Mouse (Mus musculus) cortical plate, adult 2 months (tissue): ENCODE results near the gene Ralgps2. TPM values are rescaled to one million over a fixed set of nuclear protein-coding genes. Genes with fewer than 3 reads are reported as not detected.

Source experiments
- H3K27ac ChIP-seq: fragments of 200-500 bp; 2 replicates; pipeline ENCODE4 v1.5.1; 2012; ENCODE audit warnings: low read length, control low read depth, inconsistent platforms; ENCODE audit not compliant: insufficient read depth
- H3K4me1 ChIP-seq: fragments of 200-500 bp; 2 replicates; pipeline ENCODE4 v1.6.1; 2011; ENCODE audit warnings: low read length; ENCODE audit not compliant: control insufficient read depth, insufficient read depth
- H3K4me3 ChIP-seq: fragments of 200-500 bp; 2 replicates; pipeline ENCODE4 v1.5.1; 2011; ENCODE audit warnings: mild to moderate bottlenecking, low read length, control low read depth; ENCODE audit not compliant: insufficient read depth
- CTCF ChIP-seq: fragments of 200-500 bp; IDR thresholded peaks from 2 replicates; pipeline ENCODE4 v1.5.1; 2011; ENCODE audit warnings: mild to moderate bottlenecking, control low read depth, low read length; ENCODE audit not compliant: insufficient read depth; ENCODE audit errors: extremely low read depth
- POLR2A ChIP-seq: fragments of 200-500 bp; IDR thresholded peaks from 2 replicates; pipeline ENCODE4 v1.6.1; 2011; ENCODE audit warnings: mild to moderate bottlenecking, low read length, control low read depth; ENCODE audit not compliant: insufficient read depth; ENCODE audit errors: extremely low read depth
- polyA plus RNA-seq: library from polyadenylated mRNA; depleted of rRNA; stranded (reverse); fragments of >200 nt; gene quantifications from 2 replicates; pipeline ENCODE4 v1.2.3, GENCODE M21; 2012

Ralgps2 gene
- polyA plus RNA-seq, 1 experiment = 17.9 TPM

DNA sequence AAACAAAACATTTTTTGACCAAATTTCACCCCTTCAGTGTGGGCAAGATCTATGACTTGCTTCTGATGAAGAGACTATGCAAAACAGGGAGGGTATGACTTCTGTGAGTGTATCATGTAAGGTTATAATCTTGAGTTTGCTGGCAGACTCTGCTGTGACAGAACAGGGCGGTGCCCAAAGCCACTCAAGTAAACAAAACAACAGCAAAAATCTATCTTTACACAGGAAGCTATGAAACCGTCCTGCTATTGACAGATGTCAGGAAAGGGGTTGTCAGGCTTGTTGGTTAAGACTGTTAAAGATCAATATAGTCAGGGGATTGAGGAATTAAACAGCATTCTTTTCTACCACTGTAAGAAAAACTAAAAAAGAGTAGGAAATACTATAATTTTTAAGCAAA is 33.8 kb downstream of the Ralgps2 start:
- TF ChIP-seq POLR2A (no peak), CTCF (no peak)
- Histone ChIP-seq H3K4me3 (no peak overlapping the region), H3K27ac (no peak overlapping the region), H3K4me1 (no peaks in the 10 kb centered on the region)

DNA sequence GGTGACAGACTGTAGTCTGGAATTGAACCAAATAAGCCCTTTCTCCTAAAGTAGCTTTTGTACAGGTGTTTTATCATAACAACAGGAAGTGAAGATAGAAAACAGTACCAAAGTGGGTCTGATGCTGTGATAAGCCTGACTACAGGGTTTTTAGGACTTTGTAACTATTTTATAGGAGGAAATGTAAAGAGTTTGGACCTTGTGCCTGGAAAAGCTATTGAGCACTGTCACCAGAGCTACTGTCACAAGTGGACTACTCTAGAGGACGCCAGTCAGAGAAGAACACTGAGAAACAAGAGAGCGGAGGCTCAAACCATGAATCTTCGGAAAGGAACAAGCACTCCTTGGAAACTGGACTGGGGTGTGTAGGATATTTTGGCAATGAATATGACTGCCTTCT is 35.5 kb downstream of the Ralgps2 start:
- TF ChIP-seq POLR2A = no peak
- TF ChIP-seq CTCF = no peak
- Histone ChIP-seq H3K27ac (no peak overlapping the region), H3K4me3 (no peak overlapping the region), H3K4me1 (no peaks in the 10 kb centered on the region)

DNA sequence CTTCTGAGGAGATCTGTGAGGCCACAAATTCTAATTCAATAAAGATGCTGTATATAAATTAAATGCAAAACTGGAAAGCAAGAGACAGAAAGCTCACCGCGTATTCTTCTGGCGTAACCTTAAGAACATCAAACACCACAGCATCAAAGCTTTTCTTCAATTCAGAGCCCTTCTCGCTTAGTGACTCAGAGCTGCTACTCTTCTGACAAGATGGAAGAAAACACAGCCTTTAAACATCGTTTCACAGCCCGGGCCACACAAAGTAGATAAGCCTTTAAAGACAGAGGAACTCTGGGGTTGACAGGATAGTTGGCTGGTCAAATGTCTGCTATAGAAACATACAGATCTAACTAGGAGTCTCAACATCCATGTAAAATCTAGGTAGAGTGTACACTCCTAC is 37.7 kb downstream of the Ralgps2 start:
- TF ChIP-seq CTCF = no peak
- no peak for TF ChIP-seq POLR2A
- Histone ChIP-seq H3K4me3 (no peak overlapping the region), H3K27ac (no peak overlapping the region), H3K4me1 (peaks cover 3% of the 10 kb centered on the region)

DNA sequence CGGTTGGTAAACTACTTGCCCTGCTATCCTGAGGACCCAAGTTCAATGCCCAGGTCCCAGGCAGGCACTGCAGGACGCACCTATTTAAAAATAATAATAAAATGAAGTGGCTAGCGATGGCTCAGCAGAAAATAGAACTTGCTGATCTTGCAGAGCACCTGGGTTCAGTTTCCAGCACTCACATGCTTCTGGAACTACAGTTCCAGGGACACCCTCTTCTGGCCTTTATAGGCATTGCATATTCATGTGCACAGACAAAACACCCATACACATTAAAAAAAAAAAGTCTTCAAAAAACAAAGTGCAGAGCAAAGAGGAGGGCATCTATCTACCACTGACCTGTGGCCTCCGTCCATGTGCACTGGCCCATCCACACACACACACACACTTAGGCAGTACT is 47.9 kb downstream of the Ralgps2 start:
- Histone ChIP-seq H3K4me1 (no peaks in the 10 kb centered on the region), H3K27ac (no peak overlapping the region), H3K4me3 (no peak overlapping the region)
- TF ChIP-seq CTCF (no peak), POLR2A (no peak)

DNA sequence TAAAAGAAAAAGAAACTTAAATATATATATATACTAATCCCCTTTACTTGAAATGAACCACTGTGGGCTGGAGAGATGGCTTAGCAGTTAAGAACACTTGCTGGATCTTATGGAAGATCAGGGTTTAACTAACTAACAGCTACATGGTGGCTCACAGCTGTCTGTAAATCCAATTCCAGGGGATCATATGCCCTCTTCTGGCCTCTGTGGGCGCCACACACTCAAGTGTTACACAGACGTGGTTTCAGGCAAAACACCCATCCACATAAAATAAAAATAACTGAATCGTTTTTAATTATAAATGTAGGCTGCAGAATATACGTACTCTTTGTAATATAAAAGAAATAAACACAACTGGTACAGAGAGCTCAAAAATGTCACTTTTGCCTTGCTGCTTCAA is 50.6 kb downstream of the Ralgps2 start:
- TF ChIP-seq POLR2A = no peak
- no peak for TF ChIP-seq CTCF
- no peak overlapping the region for H3K27ac ChIP-seq
- H3K4me1 ChIP-seq = no peaks in the 10 kb centered on the region
- H3K4me3 ChIP-seq = no peak overlapping the region

DNA sequence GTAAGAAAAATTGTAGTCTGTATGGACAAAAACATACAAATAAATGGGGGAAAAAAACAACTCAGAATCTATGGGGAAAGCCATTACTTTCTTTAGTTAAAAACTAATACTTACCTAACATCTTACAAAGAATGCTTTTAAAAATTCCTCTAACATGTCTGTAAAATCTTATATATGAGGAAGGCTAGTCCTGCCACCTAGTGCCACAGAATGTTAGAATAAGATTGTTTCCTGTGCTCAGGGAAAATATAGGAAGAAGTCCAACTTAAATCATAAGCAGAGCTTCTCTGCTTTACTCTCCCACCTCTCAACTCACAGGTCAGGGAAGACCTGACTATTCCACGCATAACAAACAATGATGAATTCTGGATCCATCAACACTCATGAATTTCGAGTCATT is 53.5 kb downstream of the Ralgps2 start:
- no peak overlapping the region for H3K27ac ChIP-seq
- no peak overlapping the region for H3K4me3 ChIP-seq
- H3K4me1 ChIP-seq = no peaks in the 10 kb centered on the region
- TF ChIP-seq POLR2A = no peak
- TF ChIP-seq CTCF = no peak

DNA sequence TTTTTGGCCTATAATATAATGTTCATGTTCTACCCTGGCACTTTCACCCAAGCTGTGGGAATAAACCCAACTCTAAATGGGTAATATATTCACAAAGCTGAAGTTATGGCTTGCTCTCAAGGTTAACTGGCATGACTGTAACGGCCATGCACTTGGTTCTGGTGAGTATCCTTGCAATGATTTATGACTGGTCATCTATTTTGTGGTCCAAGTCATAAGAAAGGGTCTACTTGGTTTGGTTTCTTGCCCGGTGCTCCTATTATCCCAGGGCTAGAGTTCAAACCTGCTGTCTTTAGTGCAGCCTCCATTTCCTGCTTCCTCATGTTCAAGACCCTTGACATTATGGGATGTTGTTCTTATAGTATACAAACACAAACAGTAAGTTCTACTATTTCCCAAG is 54.6 kb downstream of the Ralgps2 start:
- Histone ChIP-seq H3K4me3 (no peak overlapping the region), H3K4me1 (no peaks in the 10 kb centered on the region), H3K27ac (no peak overlapping the region)
- no peak for TF ChIP-seq CTCF
- TF ChIP-seq POLR2A = no peak

DNA sequence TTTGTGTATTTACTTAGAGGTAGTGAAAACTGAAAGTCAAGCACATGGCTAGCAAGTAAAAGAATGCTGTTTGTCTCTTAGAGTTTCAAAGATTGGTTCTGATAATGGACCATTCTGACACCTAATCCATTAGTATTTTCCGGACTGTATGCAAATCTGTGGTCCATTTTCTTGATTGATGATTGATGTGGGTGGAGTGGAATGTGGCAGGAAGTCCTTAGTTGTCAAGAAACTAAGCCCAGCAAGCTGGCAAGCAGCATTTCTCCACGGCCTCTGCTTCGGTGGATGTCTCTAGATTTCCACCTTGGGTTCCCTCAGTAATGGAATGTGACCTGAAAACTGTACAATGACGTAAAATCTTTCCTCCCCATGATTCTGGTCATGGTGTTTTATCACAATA is 68.8 kb downstream of the Ralgps2 start:
- Histone ChIP-seq H3K4me1 (no peaks in the 10 kb centered on the region), H3K27ac (no peak overlapping the region)
- no peak for TF ChIP-seq CTCF
- no peak for TF ChIP-seq POLR2A

DNA sequence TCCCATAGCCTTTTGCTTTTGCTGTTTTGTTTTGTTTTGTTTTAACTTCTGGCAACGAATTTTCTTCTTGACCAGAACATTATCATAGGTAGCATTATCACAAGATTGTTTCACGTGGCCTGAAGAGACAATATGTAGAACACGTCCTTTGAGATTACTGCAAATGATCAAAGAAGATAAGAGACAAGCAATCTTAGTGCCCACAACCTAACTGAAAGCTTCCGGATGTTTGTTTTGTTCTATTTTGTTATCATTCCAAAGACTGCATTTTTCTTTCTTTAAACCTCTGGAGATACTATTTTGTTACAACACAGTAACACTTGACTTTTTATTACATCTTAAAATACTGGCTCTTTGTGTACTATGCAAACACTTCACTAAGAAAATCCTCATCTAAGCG is 69.4 kb downstream of the Ralgps2 start:
- Histone ChIP-seq H3K27ac (no peak overlapping the region), H3K4me1 (no peaks in the 10 kb centered on the region), H3K4me3 (no peak overlapping the region)
- no peak for TF ChIP-seq POLR2A

More for the DNA sequence above, 68.8 kb downstream of the Ralgps2 start:
- no peak overlapping the region for H3K4me3 ChIP-seq

DNA sequence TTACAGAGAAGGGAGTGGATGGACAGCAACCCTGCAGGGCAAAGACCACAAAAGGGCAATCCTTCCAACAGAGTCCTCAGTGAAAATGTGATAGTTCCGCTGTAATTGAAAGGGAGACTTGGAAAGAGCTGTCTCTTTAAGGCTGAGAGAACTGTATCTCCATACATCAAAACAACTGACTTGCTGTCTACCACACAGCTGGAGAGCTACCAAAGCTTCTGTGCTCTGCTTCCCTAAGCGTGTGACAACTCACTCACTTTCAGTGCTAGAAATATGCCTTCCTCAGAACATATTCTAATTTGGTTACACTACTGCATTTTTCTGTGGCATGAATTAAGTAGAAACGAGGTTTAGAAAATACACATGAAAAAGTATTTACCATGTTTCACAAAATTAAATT is 75.2 kb downstream of the Ralgps2 start:
- Histone ChIP-seq H3K4me1 (peaks cover 4% of the 10 kb centered on the region), H3K4me3 (no peak overlapping the region), H3K27ac (no peak overlapping the region)
- TF ChIP-seq CTCF = no peak

DNA sequence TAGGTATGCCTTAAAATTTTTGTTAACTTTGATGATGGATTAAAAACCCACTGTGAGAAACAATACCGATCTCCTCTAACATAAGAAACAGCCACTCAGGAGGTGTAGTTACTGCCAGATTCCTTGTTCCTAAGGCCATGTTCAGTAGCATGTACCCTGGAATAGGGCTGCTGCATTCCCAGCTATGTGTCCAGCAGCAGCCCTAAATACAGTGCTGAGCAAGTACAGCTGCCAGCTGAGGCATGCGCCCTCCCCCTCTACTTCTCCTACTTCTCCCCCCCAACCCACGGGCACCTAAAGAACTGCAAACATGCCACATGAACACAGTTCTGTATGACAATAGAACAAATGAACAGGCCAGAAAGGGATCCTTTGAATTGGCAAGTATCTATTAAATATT is 75.7 kb downstream of the Ralgps2 start:
- no peak for TF ChIP-seq POLR2A
- TF ChIP-seq CTCF = no peak
- H3K4me3 ChIP-seq = no peak overlapping the region
- no peak overlapping the region for H3K27ac ChIP-seq
- peaks cover 4% of the 10 kb centered on the region for H3K4me1 ChIP-seq
